ENCODE assay signal across 10 mouse cellular contexts in genomic region chr15:102013651-102014050, GRCm38 (mm10). TPM values are rescaled to one million over a fixed set of nuclear protein-coding genes. Genes with fewer than 3 reads are reported as not detected.
DNase-seq lines count a peak whose midpoint lies in the region; ATAC-seq lines count a peak whose summit lies in the region.
"Had no signal": no experiment of that assay in that cellular context is flagged by ENCODE, and none has a peak within 500 bp of the region (broad histone marks: within the 10 kb centered on the region; RNA-seq: fewer than 3 reads in every experiment).

No protein-coding gene starts in this region.

- peak; percentile 38 for DNase-seq in adrenal gland, postnatal 14 days
- DNase-seq in adrenal gland, adult 8-10 months = no peak
- DNase-seq in midbrain, embryonic 11.5 days (ENCODE audit: low spot score, missing footprints) = peak; percentile 87
- DNase-seq in heart, adult 11 months = no peak
- DNase-seq in thymus, postnatal 36 days = no peak

- no peaks in the 10 kb centered on the region for H3K27me3 ChIP-seq in midbrain, embryonic 11.5 days (ENCODE audit: control insufficient read depth, insufficient read depth, low read length)
- 0 out of 2 replicates have a peak, but pooled peaks cover 6% of the 10 kb centered on the region for H3K27me3 ChIP-seq in midbrain, embryonic 13.5 days
- no peaks in the 10 kb centered on the region for H3K27me3 ChIP-seq in kidney, embryonic 14.5 days (ENCODE audit: control insufficient read depth, insufficient read depth, low read length)
- no peaks in the 10 kb centered on the region for H3K27me3 ChIP-seq in stomach, embryonic 16.5 days (ENCODE audit: control insufficient read depth, insufficient read depth, low read length)

- no peaks in the 10 kb centered on the region for H3K36me3 ChIP-seq in midbrain, embryonic 11.5 days (ENCODE audit: control insufficient read depth, insufficient read depth, low read length)
- no peaks in the 10 kb centered on the region for H3K36me3 ChIP-seq in midbrain, embryonic 13.5 days
- no peaks in the 10 kb centered on the region for H3K36me3 ChIP-seq in kidney, embryonic 14.5 days (ENCODE audit: control insufficient read depth, insufficient read depth, low read length)
- H3K36me3 ChIP-seq in stomach, embryonic 16.5 days (ENCODE audit: control insufficient read depth, insufficient read depth, low read length) = no peaks in the 10 kb centered on the region
- H3K36me3 ChIP-seq: midbrain, embryonic 12.5 days had no signal

- no peaks in the 10 kb centered on the region for H3K4me1 ChIP-seq in midbrain, embryonic 11.5 days (ENCODE audit: control insufficient read depth, insufficient read depth, low read length)
- 0 out of 2 replicates have a peak, but pooled peaks cover 15% of the 10 kb centered on the region for H3K4me1 ChIP-seq in midbrain, embryonic 13.5 days (replicated peaks)
- peaks cover 11% of the 10 kb centered on the region for H3K4me1 ChIP-seq in kidney, embryonic 14.5 days (ENCODE audit: control insufficient read depth, insufficient read depth, low read length)
- peaks cover 36% of the 10 kb centered on the region for H3K4me1 ChIP-seq in stomach, embryonic 16.5 days (ENCODE audit: control insufficient read depth, insufficient read depth, low read length)

- H3K4me3 ChIP-seq in midbrain, embryonic 11.5 days (ENCODE audit: low read depth, low read length) = no peak overlapping the region
- H3K4me3 ChIP-seq in midbrain, embryonic 13.5 days (replicated peaks) = no peak overlapping the region
- H3K4me3 ChIP-seq in kidney, embryonic 14.5 days (ENCODE audit: low read length) = no peak overlapping the region
- no peak overlapping the region for H3K4me3 ChIP-seq in stomach, embryonic 16.5 days (replicated peaks; ENCODE audit: low read length)
- H3K4me3 ChIP-seq: midbrain, embryonic 12.5 days had no signal

- H3K27ac ChIP-seq in midbrain, embryonic 11.5 days (ENCODE audit: low read depth, low read length) = no peak overlapping the region
- no peak overlapping the region for H3K27ac ChIP-seq in midbrain, embryonic 13.5 days
- peak overlapping the region; percentile 59; the same call in 1 of the 2 replicates for H3K27ac ChIP-seq in kidney, embryonic 14.5 days (ENCODE audit: low read depth, low read length)
- H3K27ac ChIP-seq in stomach, embryonic 16.5 days (ENCODE audit: low read length) = peak overlapping the region; percentile 9
- H3K27ac ChIP-seq: midbrain, embryonic 12.5 days had no signal

- WGBS in midbrain, embryonic 11.5 days = 46% methylated on average over 3 of the region's 3 CpGs
- 45% methylated on average over 3 of the region's 3 CpGs for WGBS in midbrain, embryonic 13.5 days
- 21% methylated on average over 2 of the region's 3 CpGs for WGBS in kidney, embryonic 14.5 days
- 33% methylated on average over 3 of the region's 3 CpGs for WGBS in stomach, embryonic 16.5 days

- no peaks in the 10 kb centered on the region for H3K9me3 ChIP-seq in midbrain, embryonic 11.5 days (ENCODE audit: control insufficient read depth, low read length)
- H3K9me3 ChIP-seq in midbrain, embryonic 13.5 days = no peaks in the 10 kb centered on the region
- H3K9me3 ChIP-seq in kidney, embryonic 14.5 days (ENCODE audit: control insufficient read depth, low read length) = no peaks in the 10 kb centered on the region
- H3K9me3 ChIP-seq in stomach, embryonic 16.5 days (replicated peaks; ENCODE audit: control insufficient read depth, low read length) = no peaks in the 10 kb centered on the region
- H3K9me3 ChIP-seq: midbrain, embryonic 12.5 days had no signal

- no peak for ATAC-seq in midbrain, embryonic 11.5 days (ENCODE audit: low FRiP score)
- ATAC-seq in midbrain, embryonic 13.5 days = no peak
- ATAC-seq in kidney, embryonic 14.5 days (ENCODE audit: low FRiP score, low TSS enrichment) = no peak
- ATAC-seq in stomach, embryonic 16.5 days (ENCODE audit: insufficient read depth, low FRiP score) = no peak

- no peak overlapping the region for H3K9ac ChIP-seq in midbrain, embryonic 11.5 days (ENCODE audit: low read length)
- no peak overlapping the region for H3K9ac ChIP-seq in midbrain, embryonic 13.5 days (replicated peaks)
- no peak overlapping the region for H3K9ac ChIP-seq in kidney, embryonic 14.5 days (ENCODE audit: low read depth, low read length)
- H3K9ac ChIP-seq in stomach, embryonic 16.5 days (ENCODE audit: low read length) = no peak overlapping the region
- H3K9ac ChIP-seq: midbrain, embryonic 12.5 days had no signal

- H3K4me2 ChIP-seq in midbrain, embryonic 11.5 days = no peak overlapping the region
- no peak overlapping the region for H3K4me2 ChIP-seq in midbrain, embryonic 13.5 days (replicated peaks)
- H3K4me2 ChIP-seq in kidney, embryonic 14.5 days (replicated peaks; ENCODE audit: low read depth, low read length) = no peak overlapping the region
- H3K4me2 ChIP-seq in stomach, embryonic 16.5 days (ENCODE audit: low read depth, low read length) = no peak overlapping the region
- H3K4me2 ChIP-seq: midbrain, embryonic 12.5 days had no signal

RNA-seq across cellular contexts. Expression of gene Krt8, which starts 9.4 kb away (rescaled TPM):
- total RNA-seq in adrenal gland, postnatal 14 days (2021) = 1.5 and 14.6 TPM in 2 replicates
- 1 to 10 TPM in 2 of 4 experiments, under 1 TPM in 2; 0.49 to 1.3 (median 0.77) TPM for total RNA-seq in adrenal gland, adult 8-10 months (2022)
- polyA plus RNA-seq in midbrain, embryonic 11.5 days (2014; fragmentation: Nextera tagmentation; extraction: Ambion mirVana) = 9.2 and 10.2 TPM in 2 replicates
- polyA plus RNA-seq in midbrain, embryonic 13.5 days (2015; fragmentation: Nextera tagmentation; extraction: Ambion mirVana) = 1.1 and 1.6 TPM in 2 replicates
- 179 and 184 TPM in 2 replicates for polyA plus RNA-seq in kidney, embryonic 14.5 days (2014; fragmentation: Nextera tagmentation; extraction: Ambion mirVana)
- polyA plus RNA-seq in stomach, embryonic 16.5 days (2015; fragmentation: Nextera tagmentation; extraction: Ambion mirVana) = 1,152 and 1,422 TPM in 2 replicates

RNA-seq across cellular contexts. Expression of gene Krt18, which starts 14.3 kb away (rescaled TPM):
- 2.4 and 11.6 TPM in 2 replicates for total RNA-seq in adrenal gland, postnatal 14 days (2021)
- total RNA-seq in adrenal gland, adult 8-10 months (2022) = 1 to 10 TPM; 1.3 to 2.4 (median 1.9) TPM
- 5.0 and 5.6 TPM in 2 replicates for polyA plus RNA-seq in midbrain, embryonic 11.5 days (2014; fragmentation: Nextera tagmentation; extraction: Ambion mirVana)
- 1.2 and 2.5 TPM in 2 replicates for polyA plus RNA-seq in midbrain, embryonic 13.5 days (2015; fragmentation: Nextera tagmentation; extraction: Ambion mirVana)
- polyA plus RNA-seq in kidney, embryonic 14.5 days (2014; fragmentation: Nextera tagmentation; extraction: Ambion mirVana) = 140 and 164 TPM in 2 replicates
- polyA plus RNA-seq in stomach, embryonic 16.5 days (2015; fragmentation: Nextera tagmentation; extraction: Ambion mirVana) = 550 and 609 TPM in 2 replicates

RNA-seq across cellular contexts. Expression of gene Krt78, which starts 59.6 kb away (rescaled TPM):
- total RNA-seq in adrenal gland, postnatal 14 days (2021) = not detected in 2 replicates
- not detected for total RNA-seq in adrenal gland, adult 8-10 months (2022)
- polyA plus RNA-seq in midbrain, embryonic 11.5 days (2014; fragmentation: Nextera tagmentation; extraction: Ambion mirVana) = not detected in 2 replicates
- polyA plus RNA-seq in midbrain, embryonic 13.5 days (2015; fragmentation: Nextera tagmentation; extraction: Ambion mirVana) = not detected in 2 replicates
- polyA plus RNA-seq in kidney, embryonic 14.5 days (2014; fragmentation: Nextera tagmentation; extraction: Ambion mirVana) = not detected in 2 replicates
- polyA plus RNA-seq in stomach, embryonic 16.5 days (2015; fragmentation: Nextera tagmentation; extraction: Ambion mirVana) = 23.6 and 43.1 TPM in 2 replicates
- total RNA-seq: gastrocnemius, adult 18-20 months had no signal
- polyA plus RNA-seq: midbrain, embryonic 12.5 days had no signal

RNA-seq across cellular contexts. Expression of gene Eif4b, which starts 59.9 kb away (rescaled TPM):
- total RNA-seq in adrenal gland, postnatal 14 days (2021) = 224 and 250 TPM in 2 replicates
- 100 to 1,000 TPM; 232 to 294 (median 272) TPM for total RNA-seq in adrenal gland, adult 8-10 months (2022)
- 106 and 107 TPM in 2 replicates for polyA plus RNA-seq in midbrain, embryonic 11.5 days (2014; fragmentation: Nextera tagmentation; extraction: Ambion mirVana)
- 89.9 and 91.2 TPM in 2 replicates for polyA plus RNA-seq in midbrain, embryonic 13.5 days (2015; fragmentation: Nextera tagmentation; extraction: Ambion mirVana)
- 85.1 and 139 TPM in 2 replicates for polyA plus RNA-seq in kidney, embryonic 14.5 days (2014; fragmentation: Nextera tagmentation; extraction: Ambion mirVana)
- polyA plus RNA-seq in stomach, embryonic 16.5 days (2015; fragmentation: Nextera tagmentation; extraction: Ambion mirVana) = 108 and 122 TPM in 2 replicates

Comparison
In these comparisons a context has a peak if more than half of its experiments do, and no peak if none do; other contexts are left out.
1. DNase-seq: peak in adrenal gland, postnatal 14 days (single experiment) and midbrain, embryonic 11.5 days (single experiment); none in adrenal gland, adult 8-10 months (single experiment), heart, adult 11 months (single experiment) and thymus, postnatal 36 days (0 of 2).
2. H3K27ac ChIP-seq: peak in kidney, embryonic 14.5 days (single experiment) and stomach, embryonic 16.5 days (single experiment); none in midbrain, embryonic 11.5 days (single experiment) and midbrain, embryonic 13.5 days (single experiment).
3. RNA of gene Krt8, which starts 9.4 kb away (polyA plus RNA-seq): 1,152 to 1,422 TPM in stomach, embryonic 16.5 days and 179 to 184 TPM in kidney, embryonic 14.5 days; 9.2 to 10.2 TPM in midbrain, embryonic 11.5 days and 1.1 to 1.6 TPM in midbrain, embryonic 13.5 days; every median in the first group is over 10 times any median in the second.
4. RNA of gene Krt18, which starts 14.3 kb away (polyA plus RNA-seq): 550 to 609 TPM in stomach, embryonic 16.5 days and 140 to 164 TPM in kidney, embryonic 14.5 days; 5.0 to 5.6 TPM in midbrain, embryonic 11.5 days and 1.2 to 2.5 TPM in midbrain, embryonic 13.5 days; every median in the first group is over 10 times any median in the second.
5. RNA of gene Krt78, which starts 59.6 kb away (polyA plus RNA-seq): 23.6 to 43.1 TPM in stomach, embryonic 16.5 days; not detected in midbrain, embryonic 11.5 days, not detected in midbrain, embryonic 13.5 days and not detected in kidney, embryonic 14.5 days; every median in the first group is over 10 times any median in the second.